Comparison of ENCODE assay signal across 8 mouse cellular contexts in genomic region chr1:135368982-135369381, GRCm38 (mm10). TPM values are rescaled to one million over a fixed set of nuclear protein-coding genes. Genes with fewer than 3 reads are reported as not detected.
DNase-seq lines count a peak whose midpoint lies in the region; ATAC-seq and TF ChIP-seq lines count a peak whose summit lies in the region.

No protein-coding gene starts in this region.

- no peak overlapping the region for H3K27ac ChIP-seq in bone marrow macrophage, adult 2 months (ENCODE audit: insufficient read depth, low read depth, low read length)
- H3K27ac ChIP-seq in forebrain, embryonic 10.5 days, result peak overlapping the region; percentile 81; the same call in 1 of the 2 replicates
- no peak overlapping the region for H3K27ac ChIP-seq in heart, postnatal 0 days (ENCODE audit: low read depth)
- H3K27ac ChIP-seq in stomach, embryonic 16.5 days (ENCODE audit: low read length), result 0 out of 2 replicates have a peak overlapping the region, but pooled peaks have one; percentile 27

- H3K9me3 ChIP-seq in forebrain, embryonic 10.5 days, result no peaks in the 10 kb centered on the region
- no peaks in the 10 kb centered on the region for H3K9me3 ChIP-seq in heart, postnatal 0 days (replicated peaks; ENCODE audit: control insufficient read depth, low read length)
- H3K9me3 ChIP-seq in stomach, embryonic 16.5 days (replicated peaks; ENCODE audit: control insufficient read depth, low read length), result no peaks in the 10 kb centered on the region

- no peak for TF ChIP-seq EP300 in heart, postnatal 0 days (IDR thresholded peaks at IDR 0.05; ENCODE audit: low read depth)

- H3K27me3 ChIP-seq in forebrain, embryonic 10.5 days (ENCODE audit: poor library complexity, severe bottlenecking), result peaks cover 15% of the 10 kb centered on the region
- peaks cover 21% of the 10 kb centered on the region for H3K27me3 ChIP-seq in heart, postnatal 0 days (ENCODE audit: control insufficient read depth, insufficient read depth, low read length)
- no peaks in the 10 kb centered on the region for H3K27me3 ChIP-seq in stomach, embryonic 16.5 days (ENCODE audit: control insufficient read depth, insufficient read depth, low read length)

- H3K36me3 ChIP-seq in forebrain, embryonic 10.5 days (replicated peaks), result peaks cover 22% of the 10 kb centered on the region
- H3K36me3 ChIP-seq in heart, postnatal 0 days (replicated peaks; ENCODE audit: control insufficient read depth, insufficient read depth, low read length), result no peaks in the 10 kb centered on the region
- H3K36me3 ChIP-seq in stomach, embryonic 16.5 days (ENCODE audit: control insufficient read depth, insufficient read depth, low read length), result no peaks in the 10 kb centered on the region

- H3K4me1 ChIP-seq in bone marrow macrophage, adult 2 months (ENCODE audit: control insufficient read depth, insufficient read depth, low read length), result peaks cover 8% of the 10 kb centered on the region
- peaks cover 44% of the 10 kb centered on the region for H3K4me1 ChIP-seq in forebrain, embryonic 10.5 days
- H3K4me1 ChIP-seq in heart, postnatal 0 days (ENCODE audit: control insufficient read depth, insufficient read depth), result no peaks in the 10 kb centered on the region
- peaks cover 17% of the 10 kb centered on the region for H3K4me1 ChIP-seq in stomach, embryonic 16.5 days (ENCODE audit: control insufficient read depth, insufficient read depth, low read length)

- DNase-seq in MN1 (ENCODE audit: low spot score), result peak; percentile 85
- peak; percentile 31 for DNase-seq in forebrain, embryonic 10.5 days (ENCODE audit: extremely low spot score, low spot score)
- no peak for DNase-seq in heart, postnatal 0 days (ENCODE audit: low spot score)
- DNase-seq in kidney, postnatal 25 days, result peak; percentile 80 to 83
- no peak for DNase-seq in thymus, adult 18-20 months

- no peak for TF ChIP-seq POLR2A in bone marrow macrophage, adult 2 months (IDR thresholded peaks at IDR 0.05; ENCODE audit: borderline replicate concordance, low read depth, low read length)

- 0 out of 2 replicates have a peak overlapping the region, but pooled peaks have one; percentile 39 for H3K9ac ChIP-seq in heart, postnatal 0 days (replicated peaks; ENCODE audit: low read depth, low read length)
- peak overlapping the region; percentile 73 for H3K9ac ChIP-seq in stomach, embryonic 16.5 days (ENCODE audit: low read length)

- peak; percentile 31 for ATAC-seq in heart, postnatal 0 days (ENCODE audit: insufficient read depth, low read depth)
- ATAC-seq in megakaryocyte-erythroid progenitor cell, adult 5-6 weeks (replicated peaks; ENCODE audit: low FRiP score, low TSS enrichment, poor library complexity, severe bottlenecking), result 0 out of 2 replicates have a peak, but pooled peaks have one; percentile 6
- peak; percentile 19; the same call in 1 of the 2 replicates for ATAC-seq in stomach, embryonic 16.5 days (ENCODE audit: insufficient read depth, low FRiP score)

- peak overlapping the region; percentile 84 for H3K4me2 ChIP-seq in heart, postnatal 0 days (ENCODE audit: low read depth, low read length)
- peak overlapping the region; percentile 93 for H3K4me2 ChIP-seq in stomach, embryonic 16.5 days (ENCODE audit: low read depth, low read length)

- 11% methylated on average over 14 of the region's 14 CpGs for WGBS in forebrain, embryonic 10.5 days
- 15% methylated on average over 14 of the region's 14 CpGs for WGBS in heart, postnatal 0 days
- WGBS in stomach, embryonic 16.5 days, result 16% methylated on average over 14 of the region's 14 CpGs

- peak overlapping the region; percentile 18 for H3K4me3 ChIP-seq in bone marrow macrophage, adult 2 months (ENCODE audit: insufficient read depth, low read length)
- peak overlapping the region; percentile 57 for H3K4me3 ChIP-seq in forebrain, embryonic 10.5 days
- H3K4me3 ChIP-seq in heart, postnatal 0 days (ENCODE audit: low read depth, low read length), result peak overlapping the region; percentile 42
- peak overlapping the region; percentile 51 for H3K4me3 ChIP-seq in stomach, embryonic 16.5 days (replicated peaks; ENCODE audit: low read length)

- no peak for TF ChIP-seq CTCF in bone marrow macrophage, adult 2 months (IDR thresholded peaks at IDR 0.05; ENCODE audit: low read depth, low read length)
- TF ChIP-seq CTCF in heart, postnatal 0 days (IDR thresholded peaks at IDR 0.05; ENCODE audit: low read depth), result peak; percentile 47

RNA-seq across cellular contexts. Expression of gene Shisa4, which starts 6.1 kb away (rescaled TPM):
- polyA plus RNA-seq in bone marrow macrophage, adult 2 months (2012; ENCODE audit: insufficient read depth, insufficient read length, missing spikeins), result not detected in 2 replicates
- 60.5 and 62.4 TPM in 2 replicates for polyA plus RNA-seq in forebrain, embryonic 10.5 days (2016; fragmentation: Nextera tagmentation; extraction: Ambion mirVana)
- 13.8 and 30.7 TPM in 2 replicates for total RNA-seq in heart, postnatal 0 days (2014; rRNA removed; ENCODE audit: low replicate concordance)
- polyA plus RNA-seq in heart, postnatal 0 days (2015; fragmentation: Nextera tagmentation; extraction: Ambion mirVana), result 21.0 and 26.0 TPM in 2 replicates
- total RNA-seq in megakaryocyte-erythroid progenitor cell, adult 5-6 weeks (2014; fragmentation: Nextera tagmentation), result not detected in 2 replicates
- not detected in 2 replicates for total RNA-seq in megakaryocyte-erythroid progenitor cell, adult 5-6 weeks (2017)
- polyA plus RNA-seq in stomach, embryonic 16.5 days (2015; fragmentation: Nextera tagmentation; extraction: Ambion mirVana), result 37.2 and 38.8 TPM in 2 replicates

RNA-seq across cellular contexts. Expression of gene Lmod1, which starts 44.4 kb away (rescaled TPM):
- 0.13 and 0.20 TPM in 2 replicates for polyA plus RNA-seq in bone marrow macrophage, adult 2 months (2012; ENCODE audit: insufficient read depth, insufficient read length, missing spikeins)
- polyA plus RNA-seq in forebrain, embryonic 10.5 days (2016; fragmentation: Nextera tagmentation; extraction: Ambion mirVana), result 0.36 and 0.41 TPM in 2 replicates
- 1.1 and 7.5 TPM in 2 replicates for total RNA-seq in heart, postnatal 0 days (2014; rRNA removed; ENCODE audit: low replicate concordance)
- 1.3 TPM in 2 replicates for polyA plus RNA-seq in heart, postnatal 0 days (2015; fragmentation: Nextera tagmentation; extraction: Ambion mirVana)
- not detected in 2 replicates for total RNA-seq in megakaryocyte-erythroid progenitor cell, adult 5-6 weeks (2014; fragmentation: Nextera tagmentation)
- total RNA-seq in megakaryocyte-erythroid progenitor cell, adult 5-6 weeks (2017), result not detected in 2 replicates
- 17.5 and 20.2 TPM in 2 replicates for polyA plus RNA-seq in stomach, embryonic 16.5 days (2015; fragmentation: Nextera tagmentation; extraction: Ambion mirVana)

RNA-seq across cellular contexts. Expression of gene Timm17a, which starts 55.4 kb away (rescaled TPM):
- polyA plus RNA-seq in bone marrow macrophage, adult 2 months (2012; ENCODE audit: insufficient read depth, insufficient read length, missing spikeins), result 40.7 and 43.0 TPM in 2 replicates
- 197 TPM in 2 replicates for polyA plus RNA-seq in forebrain, embryonic 10.5 days (2016; fragmentation: Nextera tagmentation; extraction: Ambion mirVana)
- 142 and 230 TPM in 2 replicates for total RNA-seq in heart, postnatal 0 days (2014; rRNA removed; ENCODE audit: low replicate concordance)
- 657 and 685 TPM in 2 replicates for polyA plus RNA-seq in heart, postnatal 0 days (2015; fragmentation: Nextera tagmentation; extraction: Ambion mirVana)
- 98.7 and 119 TPM in 2 replicates for total RNA-seq in megakaryocyte-erythroid progenitor cell, adult 5-6 weeks (2014; fragmentation: Nextera tagmentation)
- total RNA-seq in megakaryocyte-erythroid progenitor cell, adult 5-6 weeks (2017), result 34.5 and 46.8 TPM in 2 replicates
- 194 and 219 TPM in 2 replicates for polyA plus RNA-seq in stomach, embryonic 16.5 days (2015; fragmentation: Nextera tagmentation; extraction: Ambion mirVana)

Comparison
In these comparisons a context has a peak if more than half of its experiments do, and no peak if none do; other contexts are left out.
1. DNase-seq: peak in MN1 (single experiment), forebrain, embryonic 10.5 days (single experiment) and kidney, postnatal 25 days (2 of 2); none in heart, postnatal 0 days (single experiment) and thymus, adult 18-20 months (0 of 2).
2. H3K27ac ChIP-seq: peak in forebrain, embryonic 10.5 days (single experiment) and stomach, embryonic 16.5 days (single experiment); none in bone marrow macrophage, adult 2 months (single experiment) and heart, postnatal 0 days (single experiment).
3. RNA of gene Shisa4, which starts 6.1 kb away (polyA plus RNA-seq): 60.5 to 62.4 TPM in forebrain, embryonic 10.5 days, 37.2 to 38.8 TPM in stomach, embryonic 16.5 days and 21.0 to 26.0 TPM in heart, postnatal 0 days; not detected in bone marrow macrophage, adult 2 months; every median in the first group is over 10 times any median in the second.
4. Peak in every context shown above with its lines, with median percentiles within 50 percentile points of each other: H3K4me3 ChIP-seq and ATAC-seq.